Mouse (Mus musculus) cerebellum, postnatal 10 days (tissue): Measurements from ENCODE around the gene C8b.

Source experiments
- DNase-seq, 2 experiments: peaks; one replicate each; pipeline ENCODE4 v3.0.0; 2021; ENCODE audit warnings: mixed read lengths in 2 of 2

The C8b gene

DNA sequence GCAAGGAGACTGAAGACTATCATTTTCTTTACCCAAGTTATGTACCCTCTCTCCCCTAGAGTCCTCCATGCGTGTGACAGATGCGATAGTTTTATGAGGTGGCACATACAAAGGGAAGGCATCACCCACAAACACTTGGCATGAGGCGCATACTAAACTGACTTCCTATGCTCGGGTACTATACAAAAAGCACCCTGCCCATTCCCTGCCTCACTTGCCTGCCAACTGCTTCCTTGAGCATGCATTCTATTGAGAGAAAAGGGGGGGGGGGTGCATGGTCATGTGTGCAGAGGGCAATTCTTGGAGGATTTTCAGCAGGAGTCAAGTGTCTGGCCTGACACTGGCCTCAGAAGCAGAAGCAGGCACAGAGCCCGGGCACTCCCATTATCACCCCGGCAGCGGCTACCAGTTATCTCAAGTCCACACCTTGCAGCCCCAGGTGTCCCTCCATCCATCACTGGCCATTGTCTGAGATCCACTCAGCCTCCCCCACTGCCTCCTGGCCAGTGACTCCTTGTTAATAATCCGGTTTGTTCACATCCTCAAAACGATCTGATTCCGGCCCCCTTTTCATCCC, 44.7 kb downstream of the C8b start:
- DNase-seq = peak in 1 of 2 experiments; percentile 19

GRCm38 (mm10) chr4:104813617-104814016, 47.5 kb downstream of the C8b start:
- no peak for DNase-seq

- no peak for DNase-seq
These were observed 50.6 kb downstream of the C8b start for GRCm38 (mm10) chr4:104816519-104817232.

DNA sequence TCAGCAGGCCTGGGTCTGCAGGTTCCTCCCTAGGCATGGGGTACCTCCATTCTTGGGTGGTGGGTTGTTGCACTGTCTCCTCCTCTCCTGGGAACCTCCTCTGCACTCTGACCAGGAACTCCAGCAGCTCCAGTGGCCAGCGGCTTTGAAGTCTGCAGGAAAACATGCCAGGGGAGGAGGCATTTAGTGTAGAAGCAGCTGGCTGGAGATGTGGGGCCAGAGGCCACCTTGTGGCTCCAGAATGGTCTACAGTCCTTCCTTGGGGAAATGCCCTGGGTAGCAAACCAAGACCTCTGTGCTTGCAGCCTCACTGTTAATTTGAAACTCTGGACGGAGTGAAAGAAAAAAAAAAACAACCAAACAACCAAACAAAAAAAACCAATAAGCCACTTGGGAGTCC, 51.4 kb downstream of the C8b start:
- DNase-seq = no peak

DNA sequence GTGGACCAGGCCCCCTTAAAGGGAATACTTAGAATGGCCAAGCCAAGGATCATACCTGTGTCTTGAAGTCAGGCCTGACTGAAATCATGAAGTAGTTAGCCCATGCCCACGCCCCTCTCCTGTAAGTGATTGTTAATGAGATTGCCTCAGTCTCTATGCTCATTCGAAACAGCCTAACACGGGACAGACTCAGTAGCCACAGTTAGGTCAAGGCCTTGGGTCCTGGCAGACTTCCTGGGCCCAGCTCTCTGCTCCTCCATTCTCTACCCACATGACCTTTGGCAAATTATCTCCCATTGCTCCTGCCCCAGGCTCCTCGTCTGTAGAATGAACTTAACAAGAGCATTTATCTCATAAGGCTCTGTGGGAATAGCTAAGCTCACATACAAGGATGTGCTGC, 52.9 kb downstream of the C8b start:
- DNase-seq = no peak

GRCm38 (mm10) chr4:104819891-104820290, 53.8 kb downstream of the C8b start:
- no peak for DNase-seq

GRCm38 (mm10) chr4:104823597-104824101, 57.5 kb downstream of the C8b start:
- DNase-seq = no peak

GRCm38 (mm10) chr4:104824381-104825077, 58.4 kb downstream of the C8b start:
- DNase-seq = no peak

GRCm38 (mm10) chr4:104828939-104829338, 62.8 kb downstream of the C8b start:
- DNase-seq = peak; percentile 64 to 69

- peak; percentile 16 to 18 for DNase-seq
These were observed 69.0 kb downstream of the C8b start for GRCm38 (mm10) chr4:104835096-104835495.

GRCm38 (mm10) chr4:104838342-104838741, 72.2 kb downstream of the C8b start:
- DNase-seq = no peak

DNA sequence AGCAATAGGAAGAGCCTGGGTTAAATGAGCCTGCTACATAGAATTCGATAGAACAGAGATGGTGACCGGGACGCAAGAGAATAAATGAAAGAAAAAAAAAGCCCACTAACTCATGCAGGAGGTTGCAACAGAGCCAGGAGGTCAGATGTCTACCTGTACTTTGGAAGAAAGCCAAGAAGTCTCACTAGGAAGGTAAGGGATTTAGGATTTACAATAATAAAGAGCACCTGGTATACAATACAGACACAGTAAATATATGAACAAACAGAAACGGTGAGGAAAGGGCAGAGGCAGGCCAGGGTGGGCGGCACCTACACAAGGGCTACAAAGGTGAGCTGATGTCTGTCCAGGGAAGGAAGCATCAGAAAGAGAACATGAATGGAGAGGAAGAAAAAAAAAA, 76.1 kb downstream of the C8b start:
- DNase-seq = no peak

DNA sequence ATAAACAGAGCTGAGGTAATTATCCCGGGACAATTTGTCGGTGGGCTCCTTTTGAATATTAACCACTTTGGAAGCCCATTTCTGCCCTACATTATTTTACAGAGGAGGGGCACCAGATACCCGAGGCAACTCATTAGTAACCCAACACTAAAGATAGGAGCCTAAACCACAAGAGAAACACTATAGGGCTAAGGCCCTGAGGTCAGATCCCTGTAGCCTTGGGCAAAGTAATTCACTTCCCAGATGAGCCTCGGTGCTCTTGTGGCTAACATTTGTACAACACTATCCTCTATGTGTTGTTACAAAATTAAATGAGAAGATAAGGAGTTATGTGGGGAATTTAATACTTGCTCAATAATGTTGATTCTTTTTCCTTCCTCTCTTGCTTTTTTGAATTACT, 77.4 kb downstream of the C8b start:
- no peak for DNase-seq
